Mouse (Mus musculus): ENCODE measurements around the gene Vmn2r37. TPM values are rescaled to one million over a fixed set of nuclear protein-coding genes. Genes with fewer than 3 reads are reported as not detected.

Gene Vmn2r37
- not detected for polyA plus RNA-seq (2015; fragmentation: Illumina TruSeq; extraction: RNeasy Lipid Tissue Mini Kit (QIAGEN cat#74804); ENCODE audit: low read depth, low replicate concordance)

DNA sequence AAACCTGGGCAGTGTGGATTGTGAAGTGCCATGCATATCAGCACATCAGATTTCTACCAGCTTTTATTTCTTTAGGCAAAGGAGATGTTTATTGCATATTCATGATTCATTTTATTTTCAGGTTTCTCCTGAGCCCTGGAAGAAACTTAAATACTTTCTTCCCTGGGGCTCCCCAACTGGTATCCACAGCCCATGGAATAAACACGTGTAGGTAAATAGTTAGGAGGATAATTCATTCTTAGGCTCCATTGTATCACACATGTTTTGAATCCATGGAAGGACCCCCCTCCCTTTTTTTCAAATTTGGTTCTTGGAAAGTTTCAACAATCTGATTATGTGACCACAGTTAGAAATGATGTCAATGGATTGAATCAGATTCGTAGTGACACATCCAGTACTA, at the start of gene Vmn2r37:
Vmn2r37 (minus strand) TSS at position 101 of the 400 bp plus-strand sequence.

Other genes with a start within 250 kb of the Vmn2r37 start
- not detected for gene Vmn2r39, start 192.9 kb downstream of the Vmn2r37 start, polyA plus RNA-seq (2015; fragmentation: Illumina TruSeq; extraction: RNeasy Lipid Tissue Mini Kit (QIAGEN cat#74804); ENCODE audit: low read depth, low replicate concordance)
- gene Vmn2r38, start 125.8 kb downstream of the Vmn2r37 start, polyA plus RNA-seq (2015; fragmentation: Illumina TruSeq; extraction: RNeasy Lipid Tissue Mini Kit (QIAGEN cat#74804); ENCODE audit: low read depth, low replicate concordance), result not detected

Data from brain, adult 10 weeks (tissue).